Mouse (Mus musculus) right cerebral cortex, postnatal 14 days (tissue): ENCODE data around the gene Irx5.

ENCODE experiments used
- DNase-seq: peaks from one replicate; pipeline ENCODE4 v3.0.0; 2022

Gene Irx5

GRCm38 (mm10) chr8:92361546-92362351, 4.3 kb downstream of the Irx5 start:
- DNase-seq = peak; percentile 40

- DNase-seq = no peak
These were observed 5.1 kb downstream of the Irx5 start for GRCm38 (mm10) chr8:92362396-92363115.

- no peak for DNase-seq
These were observed 6.1 kb downstream of the Irx5 start for GRCm38 (mm10) chr8:92363217-92364147.

DNA sequence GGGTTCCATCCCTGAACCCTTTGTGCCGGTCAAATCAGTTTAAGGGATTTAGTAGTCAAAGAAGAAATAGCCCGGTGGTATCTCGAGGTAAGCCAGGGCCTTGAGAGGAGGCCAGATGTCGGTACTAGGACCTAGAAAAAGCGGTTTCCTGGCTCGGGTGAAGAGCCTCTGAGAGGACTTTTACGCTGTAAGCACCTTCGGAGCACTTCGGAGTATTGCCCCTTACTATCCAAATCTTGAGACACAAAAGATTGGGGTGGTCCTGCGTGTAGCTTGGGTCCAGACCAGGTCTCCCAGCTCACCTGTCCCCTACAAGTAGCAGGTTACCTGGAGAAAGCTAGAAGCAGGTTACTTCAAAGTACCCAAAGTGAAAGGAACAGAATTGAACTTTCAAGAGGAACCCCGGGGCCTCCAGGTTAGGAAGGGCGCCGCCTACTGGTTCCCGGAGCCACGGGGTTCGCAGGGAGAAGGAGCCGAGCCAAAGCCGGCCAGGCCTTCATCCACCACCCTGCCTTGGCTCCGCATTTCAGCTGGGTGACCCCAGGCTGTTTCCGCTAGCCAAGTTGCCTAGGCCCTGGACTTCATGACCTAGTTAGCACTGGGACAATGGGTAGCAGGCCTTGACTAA, 6.8 kb downstream of the Irx5 start:
- peak; percentile 35 for DNase-seq

- no peak for DNase-seq
These were observed 7.4 kb downstream of the Irx5 start for GRCm38 (mm10) chr8:92364776-92365240.

DNA sequence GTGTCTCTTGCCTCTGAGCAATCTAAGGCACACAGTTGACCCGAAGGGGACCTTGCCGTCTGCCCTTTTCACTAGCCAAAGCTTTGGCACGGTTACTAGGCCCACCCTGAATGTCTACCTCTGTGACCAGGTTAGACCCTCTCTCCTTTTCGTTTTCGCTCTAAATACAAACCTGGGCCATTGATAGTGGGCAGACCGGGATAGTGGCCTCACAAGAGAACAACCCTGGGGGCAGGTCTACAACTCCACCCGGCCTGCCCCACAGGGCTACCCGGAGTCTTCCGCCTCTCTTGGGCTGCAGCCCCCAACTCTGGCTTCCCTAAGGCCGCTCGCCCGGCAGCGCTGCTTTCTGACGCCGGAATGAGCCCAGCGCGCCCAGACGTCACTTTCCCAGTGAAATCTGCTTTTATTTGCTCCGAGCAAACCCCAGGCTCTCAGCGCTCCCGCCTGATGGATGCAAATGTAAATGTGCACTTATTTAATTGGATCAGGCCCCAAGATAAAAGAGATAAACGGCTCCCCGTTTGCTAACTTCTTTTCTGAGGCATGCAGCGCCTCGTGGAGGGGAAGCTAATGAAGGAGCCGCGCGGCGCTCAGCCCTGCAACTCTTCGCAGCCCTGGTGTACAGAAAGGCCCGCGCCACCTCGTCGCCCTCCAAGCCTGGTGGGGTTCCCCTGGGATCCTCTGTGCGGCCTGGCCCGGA, 8.0 kb downstream of the Irx5 start:
- DNase-seq = no peak

DNA sequence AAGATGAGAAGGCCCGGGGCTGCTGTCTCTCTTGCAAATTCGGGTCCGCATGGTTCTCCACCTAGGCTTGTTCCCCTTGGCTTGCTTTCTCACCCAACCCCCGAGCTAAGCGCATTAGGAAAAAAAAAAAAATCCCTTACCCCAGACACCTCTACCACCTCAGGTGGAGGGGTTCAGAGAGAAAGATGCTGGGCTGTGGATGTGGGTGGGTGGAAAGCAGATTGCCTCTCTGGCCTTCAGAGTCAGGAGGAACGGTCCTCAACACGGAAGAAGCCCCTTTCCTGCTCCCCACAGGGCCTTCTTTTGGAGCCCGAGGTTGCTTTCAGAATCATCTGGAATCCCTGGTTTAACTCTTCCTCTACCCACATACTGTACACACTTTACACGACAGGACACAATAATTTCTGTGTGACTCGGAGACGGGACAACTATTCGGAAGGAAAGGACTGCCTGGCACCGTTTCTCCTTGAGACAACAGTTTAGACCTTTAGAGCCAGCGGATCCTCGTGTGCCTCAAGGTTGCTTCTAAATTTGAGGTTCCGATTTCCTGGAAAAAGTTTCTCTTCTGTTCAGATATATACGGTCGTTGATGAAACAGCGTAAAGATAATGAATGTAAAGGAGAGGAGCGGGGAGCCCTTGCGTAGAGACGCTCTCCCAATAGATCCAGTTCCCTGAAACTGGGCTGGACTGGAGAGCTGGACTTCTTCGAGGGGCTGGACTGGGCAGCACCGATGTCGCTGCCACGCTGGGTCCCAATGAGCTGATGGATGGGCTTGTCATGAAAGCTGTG, 8.7 kb downstream of the Irx5 start:
- DNase-seq = no peak

DNA sequence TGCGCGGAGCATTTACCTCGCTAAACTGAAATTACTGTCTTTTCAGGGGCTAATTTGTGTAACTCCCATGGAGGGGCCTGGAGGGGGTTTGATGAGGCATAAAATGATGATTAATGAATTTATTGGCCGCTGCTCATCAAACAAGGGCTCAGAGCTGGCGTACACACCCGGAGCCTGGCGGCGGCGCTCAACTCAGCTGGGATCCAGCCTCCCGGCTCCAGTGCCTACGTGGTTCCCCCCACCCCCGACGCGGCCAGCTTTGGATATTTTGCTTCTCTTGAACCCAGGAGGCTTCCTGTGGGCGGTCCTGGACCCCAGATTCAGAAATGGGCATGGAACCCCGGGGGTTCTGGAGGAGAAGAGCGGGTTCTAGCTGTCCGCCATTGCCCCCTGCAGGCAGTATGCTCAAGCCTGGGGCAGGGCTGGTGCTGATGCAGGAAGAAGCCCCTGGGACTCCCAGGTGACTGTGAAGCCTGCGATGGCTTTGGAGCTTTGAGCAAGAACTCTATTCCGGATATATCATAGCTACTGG, 9.4 kb downstream of the Irx5 start:
- DNase-seq = peak; percentile 31

DNA sequence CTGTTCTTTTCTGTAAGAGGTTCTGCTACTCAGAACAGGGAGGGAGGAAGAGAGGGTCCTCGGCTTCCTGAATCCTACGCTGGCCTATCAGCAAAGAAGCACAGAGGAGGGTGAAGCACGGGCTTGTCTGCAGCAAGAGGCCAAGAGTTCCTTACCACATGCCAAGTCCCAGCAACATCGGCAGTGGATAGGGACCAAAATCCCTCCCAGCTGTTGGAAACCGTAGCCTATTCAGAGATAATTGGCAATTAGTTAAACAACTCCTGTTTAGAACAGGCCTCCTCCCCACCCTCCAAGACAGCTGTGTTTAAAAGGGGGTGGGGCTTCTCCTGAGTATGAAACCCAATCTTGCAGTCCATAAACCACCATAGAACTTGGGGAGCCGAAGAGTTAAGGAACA, 22.1 kb downstream of the Irx5 start:
- no peak for DNase-seq

DNA sequence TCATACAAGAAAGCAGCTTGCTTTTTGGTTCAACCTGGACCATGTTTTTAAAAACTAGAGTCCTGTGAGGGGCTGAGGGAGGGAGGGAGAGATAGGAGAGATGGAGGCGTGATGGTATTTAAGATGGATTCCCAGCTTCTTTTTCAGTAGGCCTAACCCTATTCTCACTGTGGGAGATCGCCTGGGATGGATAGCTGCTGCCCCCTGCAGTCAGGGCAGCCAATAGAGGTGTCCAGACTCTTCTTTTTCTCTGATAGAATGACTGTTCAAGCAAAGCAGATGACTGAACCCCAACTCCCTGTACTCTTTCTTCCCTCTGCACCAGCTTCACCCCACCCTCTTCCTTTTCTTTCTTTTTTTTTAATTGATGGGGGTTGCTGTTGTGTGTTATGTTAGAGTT, 23.1 kb downstream of the Irx5 start:
- no peak for DNase-seq

DNA sequence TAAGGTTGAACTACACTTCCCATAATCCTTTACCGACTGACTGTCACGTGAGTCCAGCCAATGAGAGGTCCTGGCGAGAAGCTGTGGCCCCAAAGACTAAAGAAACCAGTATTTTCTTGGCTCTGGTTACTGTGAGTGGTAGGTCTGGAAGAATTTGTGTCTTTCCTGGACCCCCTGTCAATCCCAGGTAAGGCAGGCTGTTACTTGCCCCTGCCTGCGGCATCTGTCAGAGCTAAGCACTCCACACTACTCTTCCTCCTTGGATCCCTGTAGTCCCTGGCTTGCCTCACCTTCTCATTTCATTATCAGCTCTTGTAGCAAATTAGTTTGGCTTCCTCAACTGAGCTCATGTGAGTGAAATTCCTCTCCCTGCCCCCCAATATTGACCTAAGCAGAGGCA, 30.5 kb downstream of the Irx5 start:
- no peak for DNase-seq

DNA sequence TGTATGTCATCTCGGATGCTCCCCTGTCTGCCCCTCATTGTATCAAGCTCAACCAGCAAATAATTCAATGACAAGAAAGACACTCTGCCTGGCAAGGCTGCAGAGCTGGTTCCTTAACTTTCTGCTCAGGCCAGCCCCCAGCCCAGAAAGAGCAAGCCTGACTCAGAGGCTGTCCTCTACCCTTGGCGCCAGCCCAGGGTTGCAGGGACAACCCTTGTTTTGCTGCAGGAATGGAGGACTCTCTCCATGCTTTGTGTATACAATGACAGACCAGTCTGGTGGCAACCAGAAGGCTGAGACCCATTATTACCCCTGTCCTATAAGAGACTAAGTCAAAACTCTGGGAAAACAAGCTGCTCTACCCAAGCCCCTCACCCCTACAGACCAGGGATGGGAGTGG, 46.8 kb downstream of the Irx5 start:
- no peak for DNase-seq

DNA sequence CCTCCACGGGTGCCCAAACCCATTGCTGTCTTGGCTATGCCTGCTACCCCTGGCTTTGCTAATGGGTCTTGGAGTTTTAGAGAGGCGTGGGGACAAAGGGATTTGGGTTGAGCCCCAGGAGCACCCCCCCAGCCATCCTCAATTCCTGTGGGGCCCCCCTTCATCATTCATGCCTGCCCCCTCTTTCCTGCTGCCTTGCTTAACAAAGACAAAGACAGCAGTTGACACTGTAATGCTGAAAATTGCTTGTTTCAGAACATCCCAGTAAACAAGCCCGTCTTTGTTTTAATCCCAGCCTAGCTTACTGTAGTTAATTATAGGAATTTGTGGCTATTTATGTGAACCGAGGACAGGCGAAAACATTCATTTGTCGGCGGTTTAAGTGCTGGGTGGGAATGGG, 50.7 kb downstream of the Irx5 start:
- DNase-seq = no peak

DNA sequence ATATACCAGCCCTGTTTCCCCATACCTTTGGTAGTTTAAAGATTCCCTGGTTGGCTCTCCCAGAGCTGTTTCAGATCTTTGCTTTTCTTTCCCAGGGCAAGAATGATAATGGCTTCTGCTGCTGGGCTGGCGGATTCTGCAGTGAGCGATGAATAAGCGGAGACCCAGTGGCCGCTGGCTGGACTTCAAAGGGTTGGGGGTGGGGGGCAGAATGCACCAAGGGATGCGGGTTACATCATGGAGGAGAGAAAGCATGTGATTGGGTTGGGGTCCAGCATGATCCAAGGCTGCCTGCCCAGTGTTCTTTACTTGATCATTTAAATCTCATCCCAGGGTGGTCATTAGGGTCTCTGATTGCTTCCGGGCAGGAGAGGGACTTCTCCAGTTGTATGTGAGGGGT, 56.2 kb downstream of the Irx5 start:
- DNase-seq = no peak

DNA sequence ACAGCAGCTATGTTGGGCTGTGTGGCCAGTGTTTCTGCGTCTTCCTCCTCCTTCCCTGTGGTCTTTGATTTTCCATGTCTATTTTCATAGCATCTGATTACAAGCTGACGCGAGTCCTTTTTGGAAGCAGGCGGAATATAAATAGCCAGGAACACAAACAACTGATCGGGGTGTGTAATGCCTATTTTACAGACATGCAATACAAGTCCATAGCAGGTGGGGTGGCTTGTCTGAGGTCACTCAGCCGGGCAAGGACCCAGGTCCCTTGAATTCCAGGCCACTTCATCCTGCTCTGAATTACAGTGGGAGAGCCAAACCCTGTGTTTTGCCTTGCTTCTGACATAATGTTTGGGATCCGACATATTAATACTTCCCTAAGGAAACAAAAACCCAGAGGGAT, 63.2 kb downstream of the Irx5 start:
- no peak for DNase-seq
